Mouse (Mus musculus) right cerebral cortex, postnatal 14 days (tissue): ENCODE data around the gene Dlg4.
A peak's percentile ranks its signal among the peaks of the same experiment; 100 is the strongest.

ENCODE experiments used
- DNase-seq: peaks from one replicate; pipeline ENCODE4 v3.0.0; 2022

Dlg4 gene

GRCm38 (mm10) chr11:70020731-70021263 lies 4.1 kb downstream of the Dlg4 start:
- DNase-seq: peak; percentile 59

- DNase-seq: peak; percentile 97
Observed at GRCm38 (mm10) chr11:70021264-70022132, 4.8 kb downstream of the Dlg4 start.

- DNase-seq: peak; percentile 53
Observed at GRCm38 (mm10) chr11:70023481-70024150, 6.9 kb downstream of the Dlg4 start.

- DNase-seq: no peak
Observed at GRCm38 (mm10) chr11:70024151-70024514, 7.4 kb downstream of the Dlg4 start.

GRCm38 (mm10) chr11:70026689-70027088 lies 9.9 kb downstream of the Dlg4 start:
- DNase-seq: peak; percentile 53

GRCm38 (mm10) chr11:70027397-70027796 lies 10.7 kb downstream of the Dlg4 start:
- DNase-seq: peak; percentile 48

- no peak for DNase-seq
Observed at GRCm38 (mm10) chr11:70028401-70029129, 11.8 kb downstream of the Dlg4 start.

- peak; percentile 89 for DNase-seq
Observed at GRCm38 (mm10) chr11:70029130-70029801, 12.5 kb downstream of the Dlg4 start.

GRCm38 (mm10) chr11:70029829-70030550 lies 13.2 kb downstream of the Dlg4 start:
- DNase-seq: no peak

- no peak for DNase-seq
Observed at GRCm38 (mm10) chr11:70030651-70031320, 14.0 kb downstream of the Dlg4 start.

GRCm38 (mm10) chr11:70031321-70031670 lies 14.6 kb downstream of the Dlg4 start:
- no peak for DNase-seq

- no peak for DNase-seq
Observed at GRCm38 (mm10) chr11:70038174-70038573, 21.4 kb downstream of the Dlg4 start.

- no peak for DNase-seq
Observed at GRCm38 (mm10) chr11:70039631-70040030, 22.9 kb downstream of the Dlg4 start.

- no peak for DNase-seq
Observed at GRCm38 (mm10) chr11:70040184-70040583, 23.4 kb downstream of the Dlg4 start.

GRCm38 (mm10) chr11:70042309-70043085 lies 25.8 kb downstream of the Dlg4 start:
- no peak for DNase-seq

- DNase-seq: no peak
Observed at GRCm38 (mm10) chr11:70043665-70044064, 26.9 kb downstream of the Dlg4 start.

GRCm38 (mm10) chr11:70045435-70045834 lies 28.7 kb downstream of the Dlg4 start:
- no peak for DNase-seq

GRCm38 (mm10) chr11:70049366-70049765 lies 32.6 kb downstream of the Dlg4 start:
- DNase-seq: no peak

GRCm38 (mm10) chr11:70049816-70050215 lies 33.1 kb downstream of the Dlg4 start:
- no peak for DNase-seq

GRCm38 (mm10) chr11:70053156-70053555 lies 36.4 kb downstream of the Dlg4 start:
- DNase-seq: no peak
